Mouse (Mus musculus): ENCODE data around the gene Prodh2. TPM values are rescaled to one million over a fixed set of nuclear protein-coding genes. Genes with fewer than 3 reads are reported as not detected.

Prodh2 gene
- total and polyA plus RNA-seq, 2 experiments from 2014 or later, result not detected

DNA sequence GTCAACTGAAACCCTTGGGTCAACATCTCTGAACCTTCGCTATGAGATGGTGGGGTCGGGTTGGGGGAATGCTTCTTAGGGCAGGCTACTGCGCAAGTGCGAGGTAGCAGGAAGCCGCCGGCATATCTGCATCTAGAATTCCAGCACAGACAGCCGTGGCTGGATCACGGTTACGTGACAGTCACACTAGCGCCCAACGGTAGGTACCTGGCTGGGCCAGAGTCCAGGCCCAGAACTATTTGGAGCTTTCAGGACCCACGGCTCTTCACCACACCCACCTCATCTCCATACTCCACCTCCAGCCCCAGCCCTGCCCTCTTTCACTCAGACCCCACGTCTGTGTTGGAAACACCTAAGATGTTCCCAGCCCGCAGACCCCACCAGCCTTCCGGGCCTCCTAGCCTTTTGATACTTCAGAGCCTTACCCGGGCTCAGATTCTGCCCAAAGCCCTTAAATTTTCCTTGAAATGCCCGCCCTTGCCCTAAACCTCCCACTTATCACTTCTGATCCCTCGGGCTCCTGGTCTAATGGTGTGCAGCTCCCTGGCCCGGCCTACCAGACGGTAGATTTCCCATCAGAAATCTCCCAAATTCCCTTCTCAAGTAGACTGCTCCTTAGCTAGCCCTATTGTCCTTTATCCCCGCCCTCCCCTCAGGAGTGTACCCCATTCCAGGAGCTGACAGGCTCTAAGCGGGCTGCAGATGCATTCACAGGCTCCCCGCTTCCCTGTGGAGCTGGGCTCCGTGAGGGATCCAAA, 21.8 kb downstream of the Prodh2 start:
- no peaks in the 10 kb centered on the region; the same call in 1 of the 2 replicates for H3K27me3 ChIP-seq (ENCODE audit: insufficient read depth, low read length)
- no peak overlapping the region for H3K4me3 ChIP-seq (ENCODE audit: low read depth, low read length)
- H3K4me2 ChIP-seq (ENCODE audit: low read depth), result no peak overlapping the region
- H3K9me3 ChIP-seq (ENCODE audit: low read length), result no peaks in the 10 kb centered on the region
- TF ChIP-seq CTCF (IDR thresholded peaks at IDR 0.05; ENCODE audit: low read depth), result no peak
- ATAC-seq (no peak), DNase-seq (no peak)
- no peak overlapping the region for H3K9ac ChIP-seq
- 61% methylated on average over 24 of the region's 24 CpGs for WGBS
- H3K27ac ChIP-seq (ENCODE audit: low read depth, low read length), result no peak overlapping the region
- no peaks in the 10 kb centered on the region for H3K36me3 ChIP-seq (ENCODE audit: insufficient read depth)
- no peaks in the 10 kb centered on the region for H3K4me1 ChIP-seq (ENCODE audit: insufficient read depth)

GRCm38 (mm10) chr7:30518325-30518724, 24.9 kb downstream of the Prodh2 start:
- ATAC-seq (no peak), DNase-seq (no peak)
- Histone ChIP-seq H3K4me2 (ENCODE audit: low read depth) (no peak overlapping the region), H3K9me3 (ENCODE audit: low read length) (no peaks in the 10 kb centered on the region), H3K27ac (ENCODE audit: low read depth, low read length) (no peak overlapping the region), H3K36me3 (ENCODE audit: insufficient read depth) (peaks cover 8% of the 10 kb centered on the region), H3K4me3 (ENCODE audit: low read depth, low read length) (no peak overlapping the region), H3K4me1 (ENCODE audit: insufficient read depth) (no peaks in the 10 kb centered on the region), H3K27me3 (ENCODE audit: insufficient read depth, low read length) (no peaks in the 10 kb centered on the region), H3K9ac (no peak overlapping the region)
- WGBS, result 46% methylated on average over 8 of the region's 8 CpGs
- no peak for TF ChIP-seq CTCF (IDR thresholded peaks at IDR 0.05; ENCODE audit: low read depth)

- no peak for TF ChIP-seq CTCF (IDR thresholded peaks at IDR 0.05; ENCODE audit: low read depth)
- Histone ChIP-seq H3K27me3 (ENCODE audit: insufficient read depth, low read length) (no peaks in the 10 kb centered on the region), H3K36me3 (ENCODE audit: insufficient read depth) (peaks cover 27% of the 10 kb centered on the region), H3K4me1 (ENCODE audit: insufficient read depth) (no peaks in the 10 kb centered on the region), H3K4me3 (ENCODE audit: low read depth, low read length) (no peak overlapping the region), H3K4me2 (ENCODE audit: low read depth) (no peak overlapping the region), H3K27ac (ENCODE audit: low read depth, low read length) (no peak overlapping the region), H3K9ac (no peak overlapping the region), H3K9me3 (ENCODE audit: low read length) (no peaks in the 10 kb centered on the region)
- peak; percentile 30 for ATAC-seq
- 60% methylated on average over 4 of the region's 4 CpGs for WGBS
- DNase-seq, result peak; percentile 33
These were observed 27.0 kb downstream of the Prodh2 start for GRCm38 (mm10) chr7:30520396-30520795.

DNA sequence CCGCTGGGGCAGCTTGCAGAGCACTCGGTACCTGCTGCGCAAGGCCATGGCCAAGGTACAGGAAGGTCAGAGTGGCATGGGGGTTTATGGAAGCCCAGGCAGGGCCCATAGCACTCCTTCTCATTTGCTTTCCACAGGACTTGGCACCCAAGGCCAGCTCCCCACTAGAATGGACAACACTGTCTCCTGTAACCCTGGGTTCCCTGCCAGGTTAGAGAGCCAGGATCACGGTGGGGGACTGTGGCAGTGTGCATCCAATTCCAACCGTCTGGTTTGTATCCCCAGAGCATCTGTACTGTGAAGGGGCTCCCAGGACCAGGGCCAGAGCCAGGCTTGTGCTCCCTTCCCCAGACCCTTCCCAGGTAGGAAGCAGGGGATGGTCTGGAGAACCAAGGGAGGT, 27.4 kb downstream of the Prodh2 start:
- no peak for TF ChIP-seq CTCF (IDR thresholded peaks at IDR 0.05; ENCODE audit: low read depth)
- ATAC-seq, result peak; percentile 27; the same call in 1 of the 2 replicates

DNA sequence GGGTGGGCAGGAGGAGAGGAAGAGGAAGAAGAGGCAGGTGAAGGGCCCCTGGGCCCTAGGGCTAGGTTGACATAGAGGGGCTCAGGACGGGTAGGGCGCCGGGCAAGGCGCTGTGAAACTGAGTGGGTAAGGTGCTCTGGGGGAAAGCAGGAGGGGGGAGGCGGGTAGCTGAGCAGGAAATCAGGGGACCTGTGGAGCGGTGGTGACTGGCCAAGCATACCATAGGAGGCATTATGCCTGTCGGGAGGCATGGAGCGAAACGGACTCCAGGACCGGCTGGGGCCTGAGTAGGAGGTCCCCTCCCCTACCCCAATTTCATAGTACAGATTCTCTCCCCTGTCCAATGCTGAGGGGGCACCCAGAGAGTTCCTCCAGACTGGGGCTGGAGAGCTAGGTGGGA, 29.4 kb downstream of the Prodh2 start:
- DNase-seq, result no peak
- H3K4me1 ChIP-seq (ENCODE audit: insufficient read depth), result no peaks in the 10 kb centered on the region
- 92% methylated on average over 10 of the region's 10 CpGs for WGBS
- H3K9me3 ChIP-seq (ENCODE audit: low read length), result no peaks in the 10 kb centered on the region
- H3K4me2 ChIP-seq (ENCODE audit: low read depth), result no peak overlapping the region
- no peak overlapping the region for H3K9ac ChIP-seq
- no peak for ATAC-seq
- H3K27me3 ChIP-seq (ENCODE audit: insufficient read depth, low read length), result no peaks in the 10 kb centered on the region
- H3K4me3 ChIP-seq (ENCODE audit: low read depth, low read length), result no peak overlapping the region
- H3K36me3 ChIP-seq (ENCODE audit: insufficient read depth), result peaks cover 52% of the 10 kb centered on the region
- H3K27ac ChIP-seq (ENCODE audit: low read depth, low read length), result no peak overlapping the region
- no peak for TF ChIP-seq CTCF (IDR thresholded peaks at IDR 0.05; ENCODE audit: low read depth)

More for the DNA sequence above, 27.4 kb downstream of the Prodh2 start:
- no peaks in the 10 kb centered on the region for H3K4me1 ChIP-seq (ENCODE audit: insufficient read depth)
- 58% methylated on average over 5 of the region's 5 CpGs for WGBS
- H3K36me3 ChIP-seq (ENCODE audit: insufficient read depth), result peaks cover 31% of the 10 kb centered on the region
- H3K27ac ChIP-seq (ENCODE audit: low read depth, low read length), result peak overlapping the region; percentile 21; the same call in 1 of the 2 replicates
- H3K9me3 ChIP-seq (ENCODE audit: low read length), result no peaks in the 10 kb centered on the region
- H3K9ac ChIP-seq, result no peak overlapping the region
- H3K4me2 ChIP-seq (ENCODE audit: low read depth), result no peak overlapping the region
- H3K4me3 ChIP-seq (ENCODE audit: low read depth, low read length), result no peak overlapping the region
- H3K27me3 ChIP-seq (ENCODE audit: insufficient read depth, low read length), result no peaks in the 10 kb centered on the region
- peak; percentile 34 for DNase-seq

GRCm38 (mm10) chr7:30524487-30524886, 31.1 kb downstream of the Prodh2 start:
- DNase-seq (no peak), ATAC-seq (no peak)
- Histone ChIP-seq H3K4me3 (ENCODE audit: low read depth, low read length) (no peak overlapping the region), H3K4me2 (ENCODE audit: low read depth) (no peak overlapping the region), H3K9me3 (ENCODE audit: low read length) (no peaks in the 10 kb centered on the region), H3K27ac (ENCODE audit: low read depth, low read length) (no peak overlapping the region), H3K27me3 (ENCODE audit: insufficient read depth, low read length) (no peaks in the 10 kb centered on the region), H3K4me1 (ENCODE audit: insufficient read depth) (no peaks in the 10 kb centered on the region), H3K36me3 (ENCODE audit: insufficient read depth) (peaks cover 68% of the 10 kb centered on the region), H3K9ac (no peak overlapping the region)
- no peak for TF ChIP-seq CTCF (IDR thresholded peaks at IDR 0.05; ENCODE audit: low read depth)
- 84% methylated on average over 6 of the region's 6 CpGs for WGBS

DNA sequence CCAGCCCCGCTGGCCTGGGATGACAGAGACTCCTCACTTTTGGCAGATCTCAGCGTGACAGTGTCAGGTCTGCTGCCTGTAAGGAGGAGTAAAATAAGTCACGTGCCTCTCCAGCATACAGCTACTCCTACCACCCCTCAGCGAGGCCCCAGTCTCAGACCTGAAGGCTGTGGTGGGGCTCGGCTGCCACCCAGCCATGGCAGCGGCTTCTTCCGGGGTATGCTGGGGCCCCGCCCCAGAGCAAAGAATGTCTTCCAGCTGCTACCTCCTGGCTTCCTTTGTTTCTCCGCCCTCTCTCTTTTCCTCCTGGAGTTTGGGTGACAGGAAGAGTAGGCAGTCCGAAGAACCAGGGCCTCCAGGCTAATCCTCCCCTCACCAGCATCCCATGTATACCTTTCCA, 32.5 kb downstream of the Prodh2 start:
- Histone ChIP-seq H3K9me3 (ENCODE audit: low read length) (no peaks in the 10 kb centered on the region), H3K4me2 (ENCODE audit: low read depth) (no peak overlapping the region), H3K27ac (ENCODE audit: low read depth, low read length) (no peak overlapping the region), H3K27me3 (ENCODE audit: insufficient read depth, low read length) (no peaks in the 10 kb centered on the region), H3K9ac (no peak overlapping the region), H3K4me1 (ENCODE audit: insufficient read depth) (no peaks in the 10 kb centered on the region), H3K36me3 (ENCODE audit: insufficient read depth) (peaks cover 81% of the 10 kb centered on the region), H3K4me3 (ENCODE audit: low read depth, low read length) (no peak overlapping the region)
- ATAC-seq (no peak), DNase-seq (no peak)
- TF ChIP-seq CTCF (IDR thresholded peaks at IDR 0.05; ENCODE audit: low read depth), result no peak
- WGBS, result 42% methylated on average over 10 of the region's 10 CpGs
